Mouse (Mus musculus): ENCODE data around the gene Coro2b. TPM values are rescaled to one million over a fixed set of nuclear protein-coding genes. Genes with fewer than 3 reads are reported as not detected.
A peak's percentile ranks its signal among the peaks of the same experiment; 100 is the strongest.

Coro2b gene
- polyA plus RNA-seq, 1 experiment from 2014 or later = 7.3 TPM

DNA sequence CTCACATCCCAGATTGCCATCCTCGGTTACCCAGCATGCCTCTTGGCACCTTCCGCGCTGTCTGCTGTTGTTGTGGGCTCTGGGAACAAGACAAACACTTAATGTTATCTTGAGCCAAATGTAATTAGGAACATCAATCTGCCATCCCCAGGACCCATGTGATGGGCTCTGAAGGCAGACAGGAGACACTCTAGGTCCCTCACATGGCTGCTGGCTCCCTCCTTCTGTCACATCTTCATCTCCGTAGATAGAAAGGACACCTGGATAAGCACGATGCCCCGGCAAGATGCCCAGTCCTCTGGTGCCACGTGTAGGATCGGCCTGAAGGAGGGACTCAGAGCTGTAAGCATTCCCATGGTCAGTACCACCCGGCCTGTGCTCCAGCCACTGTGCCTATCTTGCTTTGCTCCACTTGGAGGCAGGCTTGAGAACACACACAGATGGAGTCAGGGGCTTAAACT lies 2.4 kb upstream of the Coro2b start:
- H3K27me3 ChIP-seq (replicated peaks) = peaks cover 52% of the 10 kb centered on the region
- H3K4me3 ChIP-seq = no peak overlapping the region
- no peaks in the 10 kb centered on the region for H3K36me3 ChIP-seq
- WGBS = 76% methylated on average over 9 of the region's 9 CpGs
- no peaks in the 10 kb centered on the region for H3K9me3 ChIP-seq
- no peak for ATAC-seq (ENCODE audit: extremely low read depth, insufficient number of reproducible peaks, low FRiP score, low TSS enrichment)
- H3K27ac ChIP-seq (replicated peaks) = no peak overlapping the region
- no peak overlapping the region for H3K9ac ChIP-seq
- peaks cover 19% of the 10 kb centered on the region for H3K4me1 ChIP-seq
- no peak overlapping the region for H3K4me2 ChIP-seq

DNA sequence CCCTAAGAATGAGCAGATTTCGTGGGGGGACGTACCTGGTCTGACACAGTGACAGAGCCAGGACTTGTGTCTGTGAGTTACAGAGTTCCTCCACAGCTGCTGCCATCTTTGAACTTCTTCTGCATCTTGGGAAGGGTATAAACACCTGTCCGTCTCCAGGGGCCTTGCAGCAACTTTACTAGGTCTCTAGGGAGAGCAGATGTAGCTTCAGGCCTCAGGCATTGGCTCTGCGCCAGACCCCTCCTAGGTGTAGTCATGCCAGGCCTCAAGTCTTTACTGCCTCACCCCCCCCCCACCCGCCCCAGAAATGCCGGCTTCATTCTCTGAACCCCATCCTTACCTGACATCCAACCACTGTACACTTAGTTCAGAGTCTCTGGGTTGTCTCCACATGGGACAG lies 1.1 kb upstream of the Coro2b start:
- Histone ChIP-seq H3K27me3 (replicated peaks) (peaks cover 47% of the 10 kb centered on the region), H3K4me2 (no peak overlapping the region), H3K9ac (no peak overlapping the region), H3K36me3 (no peaks in the 10 kb centered on the region), H3K27ac (replicated peaks) (no peak overlapping the region), H3K9me3 (no peaks in the 10 kb centered on the region), H3K4me1 (peaks cover 19% of the 10 kb centered on the region), H3K4me3 (no peak overlapping the region)
- no peak for ATAC-seq (ENCODE audit: extremely low read depth, insufficient number of reproducible peaks, low FRiP score, low TSS enrichment)
- WGBS = 79% methylated on average over 6 of the region's 6 CpGs

DNA sequence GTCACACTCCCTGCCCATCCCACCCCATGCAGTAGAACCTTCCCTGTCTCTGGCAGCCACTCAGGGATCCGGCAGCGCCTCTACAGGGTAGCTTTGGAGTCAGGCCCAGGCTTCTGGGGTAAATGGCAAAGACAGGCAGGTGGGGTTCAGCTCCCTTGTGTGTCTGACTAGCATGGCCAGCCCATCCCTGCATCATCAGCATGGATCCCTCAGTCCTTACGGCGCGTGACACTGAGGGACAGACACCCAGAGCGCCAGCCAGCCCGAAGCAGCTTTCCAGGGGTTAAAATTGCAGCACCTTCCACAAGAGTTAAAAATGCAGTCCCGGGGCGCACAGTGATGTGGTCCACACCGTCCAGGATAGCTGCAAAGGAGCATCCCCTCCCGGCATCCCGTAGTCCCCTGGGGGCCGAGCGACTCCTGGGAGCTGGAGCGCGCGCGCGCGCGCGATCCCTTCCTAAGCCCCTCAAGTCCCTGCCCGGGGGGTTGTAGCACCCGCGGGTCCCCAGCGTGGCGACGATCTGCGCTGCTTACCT lies 657 bp downstream of the Coro2b start:
- H3K27me3 ChIP-seq (replicated peaks) = peaks cover 47% of the 10 kb centered on the region
- H3K4me2 ChIP-seq = peak overlapping the region; percentile 97
- peak overlapping the region; percentile 75 for H3K4me3 ChIP-seq
- H3K27ac ChIP-seq (replicated peaks) = peak overlapping the region; percentile 54
- no peaks in the 10 kb centered on the region for H3K36me3 ChIP-seq
- no peaks in the 10 kb centered on the region for H3K9me3 ChIP-seq
- H3K4me1 ChIP-seq = peaks cover 30% of the 10 kb centered on the region
- H3K9ac ChIP-seq = peak overlapping the region; percentile 88
- 3% methylated on average over 29 of the region's 29 CpGs for WGBS
- no peak for ATAC-seq (ENCODE audit: extremely low read depth, insufficient number of reproducible peaks, low FRiP score, low TSS enrichment)

DNA sequence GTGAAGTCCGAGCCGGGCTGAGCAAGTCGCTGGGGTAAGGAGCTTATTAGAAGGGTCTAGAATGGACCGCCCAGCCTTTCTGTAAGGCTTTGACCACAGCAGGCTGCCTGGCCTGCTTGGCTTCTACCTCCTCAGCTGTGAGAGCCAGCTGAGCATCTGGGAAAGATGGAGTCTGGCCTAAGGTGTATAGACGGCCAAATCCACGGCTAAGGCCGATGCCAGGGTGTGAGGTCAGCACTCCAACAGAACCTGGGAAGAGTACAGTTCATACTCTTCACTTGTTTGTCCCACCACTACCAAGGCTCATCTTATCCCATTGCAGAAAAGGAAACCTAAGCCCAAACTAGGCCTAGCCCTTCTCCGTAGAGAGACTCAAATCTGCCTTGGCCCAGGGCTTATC lies 1.3 kb downstream of the Coro2b start:
- H3K27me3 ChIP-seq (replicated peaks) = peaks cover 47% of the 10 kb centered on the region
- no peaks in the 10 kb centered on the region for H3K36me3 ChIP-seq
- 77% methylated on average over 8 of the region's 8 CpGs for WGBS
- ATAC-seq (ENCODE audit: extremely low read depth, insufficient number of reproducible peaks, low FRiP score, low TSS enrichment) = no peak
- peaks cover 30% of the 10 kb centered on the region for H3K4me1 ChIP-seq
- peak overlapping the region; percentile 97 for H3K4me2 ChIP-seq
- H3K4me3 ChIP-seq = peak overlapping the region; percentile 75
- no peak overlapping the region for H3K27ac ChIP-seq (replicated peaks)
- H3K9me3 ChIP-seq = no peaks in the 10 kb centered on the region
- H3K9ac ChIP-seq = peak overlapping the region; percentile 88

DNA sequence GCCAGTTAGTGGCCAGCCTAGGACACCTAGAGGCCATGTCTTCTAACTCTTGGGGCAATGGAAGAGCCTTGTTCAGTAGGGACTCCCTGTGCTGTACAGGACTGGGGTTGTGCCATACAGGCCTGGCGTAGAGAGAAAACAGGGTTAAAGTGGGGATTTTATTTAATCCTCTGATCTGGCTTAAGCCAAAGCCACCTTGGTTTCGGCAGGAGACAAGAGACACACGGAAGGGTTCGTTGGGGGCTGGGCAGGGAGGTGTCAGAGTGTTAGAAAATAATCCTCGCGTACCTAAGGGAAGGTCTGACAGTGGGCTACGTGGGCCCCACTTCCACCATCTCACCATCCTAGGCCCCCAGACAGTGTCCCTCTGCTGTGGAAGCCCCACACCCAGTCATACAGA lies 2.2 kb downstream of the Coro2b start:
- H3K4me2 ChIP-seq = no peak overlapping the region
- 81% methylated on average over 7 of the region's 7 CpGs for WGBS

DNA sequence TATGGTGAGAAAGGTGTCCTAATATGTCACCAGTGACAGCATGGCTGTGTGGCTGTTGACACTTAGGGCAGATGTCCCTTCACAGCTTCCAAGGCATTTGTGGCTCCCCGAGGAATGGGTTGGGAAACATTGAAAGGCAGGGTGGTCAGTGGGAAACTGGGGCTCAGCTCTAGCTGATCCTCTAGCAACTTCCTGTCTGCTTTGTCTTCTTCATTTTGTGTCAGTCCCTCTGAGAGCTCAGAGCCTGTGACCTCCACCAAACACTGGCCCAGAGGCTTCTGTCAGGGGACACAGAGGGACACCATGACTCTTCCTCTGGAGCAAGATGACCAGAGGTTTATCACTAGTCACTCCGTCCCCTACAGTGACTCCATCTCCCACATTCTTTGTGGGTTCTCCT lies 2.7 kb downstream of the Coro2b start:
- no peaks in the 10 kb centered on the region for H3K36me3 ChIP-seq
- no peak overlapping the region for H3K4me2 ChIP-seq
- H3K9ac ChIP-seq = no peak overlapping the region
- no peaks in the 10 kb centered on the region for H3K9me3 ChIP-seq
- 60% methylated on average over 2 of the region's 2 CpGs for WGBS
- peaks cover 36% of the 10 kb centered on the region for H3K27me3 ChIP-seq (replicated peaks)
- peaks cover 30% of the 10 kb centered on the region for H3K4me1 ChIP-seq
- ATAC-seq (ENCODE audit: extremely low read depth, insufficient number of reproducible peaks, low FRiP score, low TSS enrichment) = no peak
- no peak overlapping the region for H3K27ac ChIP-seq (replicated peaks)
- no peak overlapping the region for H3K4me3 ChIP-seq

More for the DNA sequence above, 2.2 kb downstream of the Coro2b start:
- Histone ChIP-seq H3K4me3 (no peak overlapping the region), H3K9me3 (no peaks in the 10 kb centered on the region), H3K4me1 (peaks cover 30% of the 10 kb centered on the region), H3K9ac (no peak overlapping the region), H3K27me3 (replicated peaks) (peaks cover 40% of the 10 kb centered on the region), H3K27ac (replicated peaks) (no peak overlapping the region), H3K36me3 (no peaks in the 10 kb centered on the region)
- no peak for ATAC-seq (ENCODE audit: extremely low read depth, insufficient number of reproducible peaks, low FRiP score, low TSS enrichment)

DNA sequence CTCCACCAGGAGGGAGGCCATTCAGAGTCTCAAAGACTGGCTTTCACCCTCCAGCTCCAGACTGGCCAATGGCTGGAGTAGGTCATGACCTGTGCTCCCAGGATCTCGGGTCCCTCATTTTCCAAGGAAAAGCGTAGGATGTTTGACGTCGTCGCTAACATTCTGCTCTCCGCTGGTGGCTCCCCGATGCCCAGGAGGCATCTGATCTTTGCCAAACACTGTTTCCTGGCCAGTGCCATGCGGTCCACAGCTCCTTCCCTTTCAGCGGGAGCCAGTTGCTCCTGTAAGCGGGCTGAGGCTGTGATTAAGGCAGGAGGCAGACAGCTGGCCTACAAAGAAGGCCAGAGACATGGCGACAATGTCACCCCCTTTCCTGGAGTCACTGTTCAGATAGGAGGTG lies 4.0 kb downstream of the Coro2b start:
- peaks cover 30% of the 10 kb centered on the region for H3K4me1 ChIP-seq

DNA sequence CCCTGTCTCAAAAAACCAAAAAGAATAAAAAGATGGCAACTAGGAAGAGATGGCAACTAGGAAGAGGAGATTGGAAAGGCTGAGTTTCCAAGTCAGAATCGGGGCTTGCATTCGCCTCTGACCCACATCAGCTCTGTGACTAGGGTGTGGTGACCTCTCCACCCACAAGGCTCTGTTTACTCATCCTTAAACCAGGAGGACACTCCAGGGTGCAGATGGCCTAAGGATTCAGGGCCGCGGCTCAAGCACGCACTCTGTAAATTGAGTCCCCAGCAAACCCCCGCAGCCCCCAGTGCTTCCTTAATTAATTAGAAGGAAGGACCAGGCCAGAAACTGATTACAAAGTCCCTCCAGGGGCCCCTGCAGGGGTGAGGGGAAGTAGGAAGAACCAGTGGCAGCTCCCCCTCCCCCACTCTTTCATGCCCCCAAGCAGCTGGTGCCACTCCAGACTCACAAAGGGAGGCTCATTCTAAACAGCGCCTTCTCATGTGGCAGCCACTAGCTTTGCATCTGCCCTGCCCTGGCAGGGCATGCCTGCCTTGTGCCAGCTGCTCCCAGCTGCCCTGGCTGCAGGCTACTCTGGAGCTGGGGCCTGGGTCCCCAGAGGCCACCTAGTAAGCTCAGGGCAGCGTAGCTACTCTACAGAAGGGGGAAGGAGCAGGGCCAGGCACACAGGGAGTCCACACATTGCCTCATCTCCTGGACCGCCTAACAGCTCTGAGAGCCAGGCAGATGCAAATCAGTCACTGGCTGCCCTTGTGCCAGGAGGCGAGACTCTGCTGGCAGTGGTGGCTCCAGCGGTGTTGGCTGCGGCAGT lies 5.2 kb downstream of the Coro2b start:
- peaks cover 17% of the 10 kb centered on the region for H3K27me3 ChIP-seq (replicated peaks)
- H3K27ac ChIP-seq (replicated peaks) = 0 out of 2 replicates have a peak overlapping the region, but pooled peaks have one; percentile 0
- WGBS = 42% methylated on average over 12 of the region's 12 CpGs
- H3K9ac ChIP-seq = 0 out of 2 replicates have a peak overlapping the region, but pooled peaks have one; percentile 24
- H3K36me3 ChIP-seq = no peaks in the 10 kb centered on the region
- H3K4me1 ChIP-seq = peaks cover 30% of the 10 kb centered on the region
- H3K4me3 ChIP-seq = no peak overlapping the region
- no peak overlapping the region for H3K4me2 ChIP-seq
- ATAC-seq (ENCODE audit: extremely low read depth, insufficient number of reproducible peaks, low FRiP score, low TSS enrichment) = no peak
- no peaks in the 10 kb centered on the region for H3K9me3 ChIP-seq

More for the DNA sequence above, 4.0 kb downstream of the Coro2b start:
- Histone ChIP-seq H3K36me3 (no peaks in the 10 kb centered on the region), H3K27me3 (replicated peaks) (peaks cover 25% of the 10 kb centered on the region), H3K4me2 (no peak overlapping the region), H3K9me3 (no peaks in the 10 kb centered on the region), H3K27ac (replicated peaks) (no peak overlapping the region), H3K4me3 (no peak overlapping the region), H3K9ac (no peak overlapping the region)
- no peak for ATAC-seq (ENCODE audit: extremely low read depth, insufficient number of reproducible peaks, low FRiP score, low TSS enrichment)
- WGBS = 70% methylated on average over 11 of the region's 11 CpGs

DNA sequence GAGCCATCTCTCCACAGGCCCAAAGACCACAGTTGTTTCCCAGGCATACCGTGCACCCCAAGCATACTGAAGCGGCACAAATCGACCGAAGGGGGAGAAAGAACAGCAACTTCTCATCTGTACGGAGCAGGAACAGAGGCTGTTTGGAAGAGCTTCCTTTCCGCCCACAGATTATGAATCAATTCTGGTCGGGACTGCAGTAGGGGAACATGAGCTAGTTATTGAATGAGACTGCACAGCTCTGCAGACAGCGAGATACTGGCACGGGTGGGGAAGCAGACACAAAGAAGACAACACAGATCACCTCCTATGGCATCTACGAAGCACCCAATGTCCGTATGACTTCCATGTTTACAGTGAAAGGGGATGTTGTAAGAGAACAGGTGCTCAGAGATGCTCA lies 8.3 kb downstream of the Coro2b start:
- 0 out of 2 replicates have a peak, but pooled peaks cover 3% of the 10 kb centered on the region for H3K27me3 ChIP-seq (replicated peaks)
- 74% methylated on average over 11 of the region's 11 CpGs for WGBS
- no peak for ATAC-seq (ENCODE audit: extremely low read depth, insufficient number of reproducible peaks, low FRiP score, low TSS enrichment)
- H3K36me3 ChIP-seq = no peaks in the 10 kb centered on the region
- no peak overlapping the region for H3K27ac ChIP-seq (replicated peaks)
- no peaks in the 10 kb centered on the region for H3K9me3 ChIP-seq
- H3K4me1 ChIP-seq = peaks cover 45% of the 10 kb centered on the region
- no peak overlapping the region for H3K9ac ChIP-seq
- H3K4me2 ChIP-seq = no peak overlapping the region
- H3K4me3 ChIP-seq = no peak overlapping the region

DNA sequence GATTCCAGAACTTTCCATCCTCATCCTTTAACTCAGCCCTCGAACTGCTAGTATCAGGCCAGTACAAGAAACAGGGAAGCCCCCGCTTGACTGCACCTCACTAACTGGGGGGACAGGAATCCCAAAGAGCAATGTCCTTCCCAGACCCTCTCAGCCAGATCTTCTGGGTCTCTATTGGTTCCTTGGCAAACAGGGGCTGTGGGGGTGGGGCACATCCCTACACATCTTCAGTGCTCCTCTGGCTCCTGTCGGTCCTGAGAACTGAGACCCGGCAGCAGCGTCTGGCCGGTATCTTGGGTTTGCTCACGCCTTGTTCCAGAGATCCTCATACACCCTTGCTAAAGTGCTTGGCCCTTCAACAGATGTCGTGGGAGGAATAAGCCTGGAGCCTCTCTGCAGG lies 10.0 kb downstream of the Coro2b start:
- Histone ChIP-seq H3K4me1 (peaks cover 56% of the 10 kb centered on the region), H3K27ac (replicated peaks) (peak overlapping the region; percentile 60), H3K9ac (no peak overlapping the region), H3K4me3 (no peak overlapping the region), H3K36me3 (no peaks in the 10 kb centered on the region), H3K4me2 (no peak overlapping the region), H3K9me3 (no peaks in the 10 kb centered on the region), H3K27me3 (replicated peaks) (0 out of 2 replicates have a peak, but pooled peaks cover 3% of the 10 kb centered on the region)
- 53% methylated on average over 8 of the region's 8 CpGs for WGBS
- no peak for ATAC-seq (ENCODE audit: extremely low read depth, insufficient number of reproducible peaks, low FRiP score, low TSS enrichment)

DNA sequence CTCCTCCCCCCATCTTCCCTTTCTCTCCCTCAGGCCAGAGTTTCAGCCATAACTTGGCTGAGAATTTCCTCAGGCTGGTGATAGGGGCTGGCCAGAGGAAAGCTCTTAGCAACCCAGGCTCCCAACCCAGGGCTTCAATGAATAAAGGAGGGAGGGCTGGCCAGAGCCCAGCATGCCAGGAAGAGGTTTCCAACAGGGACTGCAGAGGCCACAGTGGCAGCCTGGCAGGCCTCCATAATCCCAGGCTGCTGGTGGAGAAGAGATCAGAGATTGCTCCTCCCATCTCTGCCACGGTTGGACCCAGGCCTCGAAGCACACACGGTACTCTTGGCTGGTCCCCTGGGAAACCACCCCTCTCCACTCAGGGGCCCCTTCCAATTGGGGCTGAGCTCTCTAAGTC lies 10.4 kb downstream of the Coro2b start:
- Histone ChIP-seq H3K27me3 (replicated peaks) (0 out of 2 replicates have a peak, but pooled peaks cover 3% of the 10 kb centered on the region), H3K9me3 (no peaks in the 10 kb centered on the region), H3K4me2 (no peak overlapping the region), H3K36me3 (no peaks in the 10 kb centered on the region), H3K4me3 (no peak overlapping the region), H3K4me1 (peaks cover 56% of the 10 kb centered on the region), H3K9ac (no peak overlapping the region), H3K27ac (replicated peaks) (peak overlapping the region; percentile 60)
- ATAC-seq (ENCODE audit: extremely low read depth, insufficient number of reproducible peaks, low FRiP score, low TSS enrichment) = no peak
- WGBS = 21% methylated on average over 3 of the region's 3 CpGs
